Mouse (Mus musculus) thymus, adult 2 months (tissue): ENCODE results near the gene Emilin2. TPM values are rescaled to one million over a fixed set of nuclear protein-coding genes. Genes with fewer than 3 reads are reported as not detected.

Experiments
- DNase-seq: peaks from one replicate; pipeline ENCODE4 v3.0.0; 2021
- H3K27ac ChIP-seq: fragments of 200-500 bp; 2 replicates; pipeline ENCODE4 v1.5.1; 2012; ENCODE audit warnings: low read length, control low read depth; ENCODE audit not compliant: control insufficient read depth, insufficient read depth
- H3K27me3 ChIP-seq: fragments of 200-500 bp; 2 replicates; pipeline ENCODE4 v1.6.1; 2012; ENCODE audit warnings: mild to moderate bottlenecking, low read length, moderate library complexity, mixed read lengths; ENCODE audit not compliant: control insufficient read depth, insufficient read depth
- H3K36me3 ChIP-seq: fragments of 200-500 bp; 2 replicates; pipeline ENCODE4 v1.6.1; 2012; ENCODE audit warnings: mild to moderate bottlenecking, low read length, moderate library complexity; ENCODE audit not compliant: control insufficient read depth, insufficient read depth
- H3K4me1 ChIP-seq: fragments of 200-500 bp; replicated peaks from 2 replicates; pipeline ENCODE4 v1.6.1; 2012; ENCODE audit warnings: low read length; ENCODE audit not compliant: control insufficient read depth, insufficient read depth
- H3K4me3 ChIP-seq: fragments of 200-500 bp; 2 replicates; pipeline ENCODE4 v1.5.1; 2012; ENCODE audit warnings: mild to moderate bottlenecking, low read length, control low read depth, moderate library complexity; ENCODE audit not compliant: control insufficient read depth, insufficient read depth
- CTCF ChIP-seq: fragments of 200-500 bp; IDR thresholded peaks from 2 replicates; pipeline ENCODE4 v1.5.1; 2012; ENCODE audit warnings: mild to moderate bottlenecking, control low read depth, low read length, moderate library complexity, borderline replicate concordance; ENCODE audit not compliant: control insufficient read depth, poor library complexity, insufficient read depth; ENCODE audit errors: extremely low read depth
- POLR2A ChIP-seq: fragments of 200-500 bp; IDR thresholded peaks from 2 replicates; pipeline ENCODE4 v1.6.1; 2012; ENCODE audit warnings: mild to moderate bottlenecking, low read length, control low read depth, moderate library complexity; ENCODE audit not compliant: control insufficient read depth, poor library complexity, insufficient read depth; ENCODE audit errors: extremely low read depth
- WGBS: fragments of 180-500 bp; shearing (Covaris S2); methylation state at CpG from one replicate; pipeline ENCODE4 v1.1.7; 2018; 5-methylcytosine and 5-hydroxymethylcytosine counted together
- polyA plus RNA-seq: library from polyadenylated mRNA; depleted of rRNA; stranded (reverse); fragments of >200 nt; gene quantifications from 2 replicates; pipeline ENCODE4 v1.2.3, GENCODE M21; 2012

Gene Emilin2
- polyA plus RNA-seq, 1 experiment, result 8.7 TPM

DNA sequence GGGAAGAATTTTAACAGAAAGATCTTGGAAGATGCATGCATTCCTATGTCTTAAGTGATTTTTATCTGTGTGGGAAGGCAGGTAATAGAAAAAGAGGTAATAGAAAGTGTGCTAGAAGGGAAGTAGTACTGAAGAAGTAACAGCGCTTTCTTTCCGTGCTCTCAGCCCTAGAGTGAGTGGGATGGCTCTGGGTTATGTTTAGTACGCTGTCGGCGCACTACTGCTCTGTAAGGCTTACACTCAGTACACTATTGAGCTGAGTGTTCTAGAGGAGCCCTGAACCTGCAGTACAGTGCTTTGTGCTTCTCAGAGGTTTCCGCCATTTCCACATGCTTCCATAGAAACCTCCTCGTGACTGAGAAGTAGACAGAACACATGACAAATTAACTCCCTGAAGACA, 83.1 kb downstream of the Emilin2 start:
- H3K36me3 ChIP-seq, result 0 out of 2 replicates have a peak, but pooled peaks cover 3% of the 10 kb centered on the region
- H3K27ac ChIP-seq, result no peak overlapping the region
- WGBS, result 94% methylated on average over 7 of the region's 7 CpGs

DNA sequence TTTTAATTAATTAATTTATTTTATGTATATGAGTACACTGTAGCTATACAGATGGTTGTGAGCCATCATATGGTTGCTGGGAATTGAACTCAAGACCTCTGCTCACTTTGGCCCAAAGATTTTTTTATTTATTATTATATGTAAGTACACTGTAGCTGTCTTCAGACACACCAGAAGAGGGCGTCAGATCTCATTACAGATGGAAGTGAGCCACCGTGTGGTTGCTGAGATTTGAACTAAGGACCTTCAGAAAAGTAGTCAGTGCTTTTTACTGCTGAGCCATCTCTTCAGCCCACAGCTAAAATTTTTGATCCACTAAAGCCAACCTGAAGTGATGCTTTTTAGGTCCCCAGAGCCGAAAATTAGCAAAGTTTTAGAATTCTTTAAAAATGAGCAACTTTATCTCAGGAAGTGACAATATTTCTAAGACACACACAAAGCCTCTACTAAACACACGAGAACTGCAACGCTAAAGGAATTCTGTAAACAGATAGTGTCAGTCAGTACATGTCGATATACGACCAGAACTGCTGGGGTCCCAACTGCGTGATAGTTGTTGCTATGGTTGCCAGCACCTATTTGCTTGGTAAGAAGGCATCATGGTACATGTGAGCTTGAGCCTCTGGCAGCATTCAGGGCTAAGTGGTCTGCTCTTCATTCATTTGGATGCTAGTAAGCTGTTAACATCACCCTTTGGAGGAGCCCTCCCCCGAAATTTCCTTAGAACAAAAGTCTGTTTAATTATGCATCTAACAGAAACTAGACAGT, 84.5 kb downstream of the Emilin2 start:
- H3K27me3 ChIP-seq, result no peaks in the 10 kb centered on the region
- peaks cover 2% of the 10 kb centered on the region; the same call in 1 of the 2 replicates for H3K4me1 ChIP-seq
- 94% methylated on average over 9 of the region's 9 CpGs for WGBS
- no peak overlapping the region for H3K27ac ChIP-seq
- no peak for TF ChIP-seq CTCF
- TF ChIP-seq POLR2A, result no peak
- no peak overlapping the region for H3K4me3 ChIP-seq
- DNase-seq, result no peak
- 0 out of 2 replicates have a peak, but pooled peaks cover 3% of the 10 kb centered on the region for H3K36me3 ChIP-seq

More for the DNA sequence above, 83.1 kb downstream of the Emilin2 start:
- no peak for TF ChIP-seq POLR2A
- no peak for TF ChIP-seq CTCF
- no peak overlapping the region for H3K4me3 ChIP-seq
- peaks cover 2% of the 10 kb centered on the region; the same call in 1 of the 2 replicates for H3K4me1 ChIP-seq
- no peaks in the 10 kb centered on the region for H3K27me3 ChIP-seq
- DNase-seq, result no peak

DNA sequence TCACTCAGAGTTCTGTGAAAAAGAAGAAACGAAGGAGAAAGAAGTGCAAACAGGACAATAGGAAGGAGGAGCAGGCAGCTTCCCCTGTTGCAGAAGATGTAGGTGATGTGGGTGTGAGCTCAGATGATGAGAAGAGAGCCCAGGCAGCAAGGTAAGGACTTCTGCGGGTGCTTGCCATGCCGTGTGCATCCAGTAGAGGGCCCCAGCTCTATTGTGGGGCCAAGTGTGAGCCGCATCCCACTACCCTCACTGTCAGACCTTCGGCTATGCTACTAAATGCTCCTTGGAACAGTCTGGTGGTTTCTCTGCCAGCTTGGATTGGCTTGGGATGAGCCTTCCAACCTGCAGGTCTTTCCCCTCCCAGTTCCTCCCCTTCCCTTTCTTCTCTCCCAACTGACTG, 86.7 kb downstream of the Emilin2 start:
- peak; percentile 78; the same call in 1 of the 2 replicates for TF ChIP-seq CTCF
- no peak for TF ChIP-seq POLR2A
- Histone ChIP-seq H3K4me1 (peaks cover 2% of the 10 kb centered on the region; the same call in 1 of the 2 replicates), H3K27me3 (no peaks in the 10 kb centered on the region), H3K36me3 (no peaks in the 10 kb centered on the region), H3K27ac (no peak overlapping the region), H3K4me3 (no peak overlapping the region)
- WGBS, result 71% methylated on average over 5 of the region's 5 CpGs
- peak; percentile 44 for DNase-seq

DNA sequence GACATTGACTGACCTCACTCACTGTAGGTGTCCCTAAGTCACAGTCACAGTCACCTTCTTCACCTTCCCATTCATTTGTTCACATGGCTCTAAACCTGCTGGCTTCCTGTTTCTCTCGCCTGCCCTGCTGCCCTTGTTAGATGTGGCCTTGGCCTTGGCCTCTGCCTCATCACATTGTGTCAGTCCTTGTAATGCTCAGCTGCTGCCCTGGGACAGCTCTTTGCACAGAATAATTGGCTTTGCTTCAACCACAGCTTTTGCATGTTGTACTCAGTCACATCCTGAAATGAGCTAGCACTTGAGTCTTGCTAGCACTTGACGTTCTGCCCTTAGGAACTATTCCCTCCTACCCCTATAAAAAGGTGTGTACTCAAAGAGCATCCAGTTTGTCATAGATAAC, 87.3 kb downstream of the Emilin2 start:
- 58% methylated on average over 2 of the region's 2 CpGs for WGBS
- no peaks in the 10 kb centered on the region for H3K27me3 ChIP-seq
- no peak for DNase-seq
- peaks cover 2% of the 10 kb centered on the region; the same call in 1 of the 2 replicates for H3K4me1 ChIP-seq
- no peaks in the 10 kb centered on the region for H3K36me3 ChIP-seq
- no peak overlapping the region for H3K4me3 ChIP-seq
- TF ChIP-seq CTCF (no peak), POLR2A (no peak)
- H3K27ac ChIP-seq, result no peak overlapping the region

DNA sequence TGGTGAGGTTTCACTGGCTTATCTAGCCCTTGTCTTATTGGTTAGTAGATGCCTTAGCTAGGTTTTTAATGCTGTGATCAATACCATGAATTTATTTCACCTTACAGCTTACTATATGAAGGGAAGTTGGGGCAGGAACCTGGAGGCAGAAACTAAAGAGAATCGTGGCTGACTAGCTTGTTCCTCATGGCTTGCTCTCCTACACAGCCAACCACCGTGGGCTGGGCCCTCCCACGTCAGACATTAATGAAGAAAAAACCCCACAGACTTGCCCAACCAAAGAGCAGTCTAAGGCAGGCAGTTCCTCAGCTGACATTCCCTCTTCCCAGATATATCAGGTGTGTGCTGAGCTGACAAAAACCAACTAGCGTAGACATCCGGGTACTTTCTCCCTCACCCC, 88.1 kb downstream of the Emilin2 start:
- TF ChIP-seq CTCF (no peak), POLR2A (no peak)
- 60% methylated on average over 5 of the region's 5 CpGs for WGBS
- peaks cover 2% of the 10 kb centered on the region; the same call in 1 of the 2 replicates for H3K4me1 ChIP-seq
- no peak overlapping the region for H3K27ac ChIP-seq
- no peaks in the 10 kb centered on the region for H3K36me3 ChIP-seq
- no peak overlapping the region for H3K4me3 ChIP-seq
- no peak for DNase-seq
- H3K27me3 ChIP-seq, result no peaks in the 10 kb centered on the region

DNA sequence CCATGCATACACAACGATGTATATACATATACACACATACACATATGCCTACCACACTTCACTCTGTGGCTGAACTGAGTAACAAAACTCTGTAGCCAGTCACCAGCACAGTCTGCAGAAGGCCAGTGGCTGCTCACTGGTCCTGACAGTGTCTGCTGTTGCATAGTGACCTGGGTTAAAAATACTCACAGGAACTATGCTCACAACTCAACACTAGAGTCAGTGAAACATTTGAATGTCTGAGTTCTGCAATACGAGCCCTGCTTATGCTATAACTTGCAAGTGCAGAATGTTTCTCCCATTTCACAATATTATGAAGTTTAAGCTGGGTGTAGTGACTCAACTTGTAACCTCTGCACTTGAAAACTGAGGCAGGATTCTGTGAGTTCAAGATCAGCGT, 90.4 kb downstream of the Emilin2 start:
- Histone ChIP-seq H3K27ac (no peak overlapping the region), H3K4me3 (no peak overlapping the region), H3K36me3 (peaks cover 3% of the 10 kb centered on the region; the same call in 1 of the 2 replicates), H3K27me3 (no peaks in the 10 kb centered on the region), H3K4me1 (peaks cover 2% of the 10 kb centered on the region; the same call in 1 of the 2 replicates)
- 95% methylated on average over 3 of the region's 3 CpGs for WGBS
- DNase-seq, result no peak
- TF ChIP-seq POLR2A (no peak), CTCF (no peak)

DNA sequence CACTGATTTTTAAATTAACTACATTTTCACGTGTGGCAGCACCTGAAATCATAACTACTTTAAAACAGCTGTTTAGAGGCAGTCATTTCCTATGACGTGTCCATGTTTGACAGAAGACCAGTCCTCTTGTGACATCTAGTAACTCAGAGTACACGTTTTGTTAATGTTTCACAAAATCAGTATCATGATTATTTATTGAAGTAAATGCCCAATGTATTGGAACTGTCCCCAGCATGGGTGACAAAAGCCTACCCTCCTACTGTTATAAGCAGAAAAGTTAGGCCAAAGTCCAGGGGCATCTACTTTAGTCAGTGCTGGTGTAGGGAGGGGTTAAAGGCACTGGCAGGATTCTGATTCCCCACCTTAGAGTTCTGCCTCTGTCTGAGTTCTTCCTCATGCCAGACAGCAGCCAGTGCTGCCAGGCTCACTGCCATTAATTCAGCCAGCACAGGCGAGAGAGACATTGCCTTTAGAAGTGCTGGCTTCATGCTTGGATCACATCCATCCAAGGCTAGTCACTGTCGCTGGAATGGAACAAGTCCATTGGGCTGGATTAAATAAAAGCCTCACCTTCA, 94.6 kb downstream of the Emilin2 start:
- no peak overlapping the region for H3K27ac ChIP-seq
- peaks cover 3% of the 10 kb centered on the region; the same call in 1 of the 2 replicates for H3K36me3 ChIP-seq
- H3K27me3 ChIP-seq, result no peaks in the 10 kb centered on the region
- 95% methylated on average over 5 of the region's 5 CpGs for WGBS
- TF ChIP-seq POLR2A, result no peak
- no peak for TF ChIP-seq CTCF
- DNase-seq, result no peak
- no peak overlapping the region for H3K4me3 ChIP-seq
- H3K4me1 ChIP-seq, result peaks cover 8% of the 10 kb centered on the region
